Mouse (Mus musculus) forebrain, embryonic 11.5 days (tissue): ENCODE results near the gene Edc4. TPM values are rescaled to one million over a fixed set of nuclear protein-coding genes. Genes with fewer than 3 reads are reported as not detected.
A peak's percentile ranks its signal among the peaks of the same experiment; 100 is the strongest.

Source experiments
- ATAC-seq: fragments of 200-750 bp; cut with Nextera tagmentation; replicated peaks from 2 replicates; pipeline ENCODE4 v1.8.0; 2017; ENCODE audit warnings: moderate TSS enrichment; ENCODE audit not compliant: low FRiP score
- DNase-seq: peaks from one replicate; pipeline ENCODE4 v3.0.0-alpha.2; 2017; ENCODE audit warnings: low spot score
- H3K27ac ChIP-seq: fragments of 300-500 bp; sonication (generic); 2 replicates; pipeline ENCODE4 v1.5.1; 2014; ENCODE audit warnings: low read depth, low read length
- H3K27me3 ChIP-seq: fragments of 300-500 bp; sonication (generic); 2 replicates; pipeline ENCODE4 v1.6.1; 2014; ENCODE audit warnings: mild to moderate bottlenecking, low read length, mixed read lengths; ENCODE audit not compliant: control insufficient read depth, insufficient read depth
- H3K36me3 ChIP-seq: fragments of 300-500 bp; sonication (generic); 2 replicates; pipeline ENCODE4 v1.6.1; 2014; ENCODE audit warnings: mild to moderate bottlenecking, low read length, moderate library complexity, mixed read lengths; ENCODE audit not compliant: control insufficient read depth, insufficient read depth
- H3K4me1 ChIP-seq: fragments of 300-500 bp; sonication (generic); replicated peaks from 2 replicates; pipeline ENCODE4 v1.6.1; 2014; ENCODE audit warnings: low read length, mixed read lengths; ENCODE audit not compliant: control insufficient read depth, insufficient read depth
- H3K4me2 ChIP-seq: fragments of 300-500 bp; sonication (generic); 2 replicates; pipeline ENCODE4 v1.6.1; 2014; ENCODE audit warnings: low read depth, mild to moderate bottlenecking, low read length, moderate library complexity, mixed read lengths; ENCODE audit not compliant: severe bottlenecking
- H3K4me3 ChIP-seq: fragments of 300-500 bp; sonication (generic); 2 replicates; pipeline ENCODE4 v1.5.1; 2014; ENCODE audit warnings: low read depth, low read length
- H3K9ac ChIP-seq: fragments of 300-500 bp; sonication (generic); 2 replicates; pipeline ENCODE4 v1.6.1; 2014; ENCODE audit warnings: low read length
- H3K9me3 ChIP-seq: fragments of 300-500 bp; sonication (generic); 2 replicates; pipeline ENCODE4 v1.6.1; 2016; ENCODE audit warnings: low read length, mixed read lengths; ENCODE audit not compliant: control insufficient read depth
- WGBS: fragments of 180-500 bp; shearing (Covaris S2); extraction: QIAGEN DNeasy Blood & Tissue Kit; methylation state at CpG from one replicate; pipeline ENCODE4 v1.1.7; 2014; 5-methylcytosine and 5-hydroxymethylcytosine counted together
- polyA plus RNA-seq: library from polyadenylated mRNA; unstranded; fragments of >200 nt; fragmentation: Nextera tagmentation; extraction: Ambion mirVana; gene quantifications from 2 replicates; pipeline ENCODE4 v1.2.1, GENCODE M21; 2014

The Edc4 gene
- polyA plus RNA-seq, 1 experiment from 2014 or later, result 65.2 TPM

- Histone ChIP-seq H3K27ac (peak within 1 kb of the TSS; percentile 88), H3K27me3 (no peaks in the 10 kb centered on the region), H3K9me3 (no peaks in the 10 kb centered on the region), H3K4me2 (peak within 1 kb of the TSS; percentile 88), H3K36me3 (no peaks in the 10 kb centered on the region), H3K4me1 (peaks cover 28% of the 10 kb centered on the region), H3K4me3 (peak within 1 kb of the TSS; percentile 99), H3K9ac (peak within 1 kb of the TSS; percentile 97)
- WGBS, result under 1% methylated on average over 47 of the region's 59 CpGs
- peak; percentile 96 for ATAC-seq
- DNase-seq, result peak; percentile 97
Observed at GRCm38 (mm10) chr8:105860143-105860981, 20.3 kb upstream of the Edc4 start, which contains the start of gene Nutf2. TSS of gene Nutf2 (plus strand) at chr8:105860580.

- H3K9ac ChIP-seq, result peak overlapping the region; percentile 97; the same call in 1 of the 2 replicates
- H3K27me3 ChIP-seq, result no peaks in the 10 kb centered on the region
- H3K4me3 ChIP-seq, result peak overlapping the region; percentile 99
- 0 out of 2 replicates have a peak overlapping the region, but pooled peaks have one; percentile 10 for H3K27ac ChIP-seq
- peaks cover 17% of the 10 kb centered on the region for H3K4me1 ChIP-seq
- no peaks in the 10 kb centered on the region for H3K9me3 ChIP-seq
- DNase-seq (no peak), ATAC-seq (no peak)
- H3K36me3 ChIP-seq, result peaks cover 5% of the 10 kb centered on the region; the same call in 1 of the 2 replicates
- H3K4me2 ChIP-seq, result peak overlapping the region; percentile 88
- 0% methylated on average over 1 of the region's 1 CpGs for WGBS
Observed at GRCm38 (mm10) chr8:105861951-105862350, 18.7 kb upstream of the Edc4 start.

- DNase-seq (no peak), ATAC-seq (no peak)
- H3K9me3 ChIP-seq, result no peaks in the 10 kb centered on the region
- no peak overlapping the region for H3K9ac ChIP-seq
- H3K4me3 ChIP-seq, result no peak overlapping the region
- peaks cover 10% of the 10 kb centered on the region for H3K4me1 ChIP-seq
- H3K27ac ChIP-seq, result no peak overlapping the region
- H3K27me3 ChIP-seq, result no peaks in the 10 kb centered on the region
- no peak overlapping the region for H3K4me2 ChIP-seq
- peaks cover 11% of the 10 kb centered on the region for H3K36me3 ChIP-seq
- WGBS, result 92% methylated on average over 6 of the region's 6 CpGs
Observed at GRCm38 (mm10) chr8:105866364-105867029, 14.2 kb upstream of the Edc4 start.

DNA sequence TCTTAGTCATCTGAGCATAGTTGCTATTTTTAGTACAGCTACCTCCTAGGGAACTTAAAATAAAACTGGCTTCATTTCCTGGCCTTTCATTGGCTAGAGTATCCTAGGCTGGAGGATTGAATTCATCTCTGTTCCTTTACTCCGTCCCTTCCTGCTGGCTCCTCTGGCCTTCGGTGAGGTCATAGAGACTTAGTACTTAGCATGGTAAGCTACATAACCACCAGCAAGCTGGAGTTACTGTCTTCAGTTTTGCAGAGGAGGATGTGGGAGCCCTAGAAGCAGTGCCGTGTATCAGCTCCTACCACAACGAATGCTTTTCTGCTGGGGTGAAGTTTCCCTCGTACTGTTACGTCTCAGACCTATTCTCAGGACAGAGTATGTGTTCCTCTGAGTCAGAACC, 6.4 kb upstream of the Edc4 start:
- H3K4me2 ChIP-seq, result no peak overlapping the region
- no peaks in the 10 kb centered on the region for H3K4me1 ChIP-seq
- peaks cover 20% of the 10 kb centered on the region; the same call in 1 of the 2 replicates for H3K36me3 ChIP-seq
- no peaks in the 10 kb centered on the region for H3K9me3 ChIP-seq
- no peak for ATAC-seq
- 93% methylated on average over 6 of the region's 6 CpGs for WGBS
- H3K27ac ChIP-seq, result no peak overlapping the region
- H3K4me3 ChIP-seq, result no peak overlapping the region
- no peak overlapping the region for H3K9ac ChIP-seq
- DNase-seq, result no peak
- H3K27me3 ChIP-seq, result no peaks in the 10 kb centered on the region

GRCm38 (mm10) chr8:105889756-105890465, 9.2 kb downstream of the Edc4 start:
- no peaks in the 10 kb centered on the region for H3K27me3 ChIP-seq
- no peak overlapping the region for H3K4me2 ChIP-seq
- DNase-seq (no peak), ATAC-seq (no peak)
- H3K9ac ChIP-seq, result no peak overlapping the region
- H3K27ac ChIP-seq, result no peak overlapping the region
- no peaks in the 10 kb centered on the region for H3K9me3 ChIP-seq
- peaks cover 5% of the 10 kb centered on the region; the same call in 1 of the 2 replicates for H3K4me1 ChIP-seq
- no peak overlapping the region for H3K4me3 ChIP-seq
- H3K36me3 ChIP-seq, result peaks cover 29% of the 10 kb centered on the region
- 93% methylated on average over 12 of the region's 12 CpGs for WGBS

DNA sequence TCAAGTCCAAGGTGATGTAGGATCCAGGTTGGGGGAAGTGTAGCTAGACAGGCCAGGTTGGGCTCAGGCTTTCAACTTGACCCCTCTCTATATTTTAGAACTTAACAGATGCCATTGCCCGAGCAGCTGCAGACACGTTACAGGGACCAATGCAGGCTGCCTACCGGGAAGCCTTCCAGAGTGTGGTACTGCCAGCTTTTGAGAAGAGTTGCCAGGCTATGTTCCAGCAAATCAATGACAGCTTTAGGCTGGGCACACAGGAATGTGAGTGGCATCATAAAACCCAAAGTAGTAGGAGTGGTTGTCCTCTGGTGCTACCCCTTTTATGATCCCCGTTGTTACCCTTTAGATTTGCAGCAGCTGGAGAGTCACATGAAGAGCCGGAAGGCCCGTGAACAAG, 10.2 kb downstream of the Edc4 start:
- Histone ChIP-seq H3K9me3 (no peaks in the 10 kb centered on the region), H3K27me3 (no peaks in the 10 kb centered on the region), H3K9ac (no peak overlapping the region), H3K27ac (no peak overlapping the region), H3K4me2 (no peak overlapping the region), H3K4me3 (no peak overlapping the region), H3K36me3 (peaks cover 23% of the 10 kb centered on the region), H3K4me1 (peaks cover 5% of the 10 kb centered on the region; the same call in 1 of the 2 replicates)
- DNase-seq (no peak), ATAC-seq (no peak)
- 91% methylated on average over 6 of the region's 6 CpGs for WGBS

DNA sequence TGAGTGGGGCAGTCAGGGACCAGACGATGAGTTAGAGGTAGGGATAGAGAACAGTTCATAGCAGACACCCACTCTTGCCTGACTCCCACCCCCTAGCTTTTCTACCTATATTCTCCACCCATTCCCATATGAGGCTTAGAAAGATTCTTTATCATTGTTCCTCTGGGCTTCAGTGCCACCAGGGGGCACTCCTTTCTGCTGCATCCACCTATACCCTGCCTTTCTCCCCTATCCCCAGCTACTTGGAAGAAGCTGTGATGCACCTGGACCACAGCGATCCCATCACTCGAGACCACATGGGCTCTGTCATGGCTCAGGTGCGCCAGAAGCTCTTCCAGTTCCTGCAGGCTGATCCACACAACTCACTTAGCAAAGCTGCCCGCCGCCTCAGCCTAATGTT, 11.8 kb downstream of the Edc4 start:
- peaks cover 5% of the 10 kb centered on the region; the same call in 1 of the 2 replicates for H3K4me1 ChIP-seq
- ATAC-seq (0 out of 2 replicates have a peak, but pooled peaks have one; percentile 6), DNase-seq (no peak)
- no peaks in the 10 kb centered on the region for H3K27me3 ChIP-seq
- no peak overlapping the region for H3K9ac ChIP-seq
- H3K27ac ChIP-seq, result no peak overlapping the region
- no peak overlapping the region for H3K4me3 ChIP-seq
- peaks cover 16% of the 10 kb centered on the region for H3K36me3 ChIP-seq
- H3K4me2 ChIP-seq, result no peak overlapping the region
- H3K9me3 ChIP-seq, result no peaks in the 10 kb centered on the region
- 92% methylated on average over 6 of the region's 6 CpGs for WGBS

DNA sequence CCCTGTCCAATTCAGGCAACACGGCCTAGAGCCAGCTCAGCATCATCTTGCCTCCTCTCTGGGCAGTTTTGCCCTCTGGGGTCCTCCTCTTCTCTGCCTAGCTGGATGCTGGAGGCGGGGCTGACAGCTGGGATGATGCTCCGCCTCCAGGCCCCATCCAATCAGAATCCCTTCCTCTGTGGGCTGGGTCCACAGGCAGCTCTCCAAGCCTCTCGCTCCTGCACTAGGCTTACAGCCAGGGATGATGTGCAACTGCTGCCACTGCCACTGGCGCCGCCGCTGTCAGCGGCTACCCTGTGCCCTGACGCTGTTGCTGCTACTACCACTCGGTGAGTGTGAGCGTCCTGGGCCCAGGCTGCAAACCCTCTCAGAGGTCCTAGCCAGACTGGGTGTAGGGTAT, 12.7 kb downstream of the Edc4 start, which contains the start of gene Nrn1l:
Gene Nrn1l, plus strand, starts transcription at position 229 of the 400 bp plus-strand sequence.
- Histone ChIP-seq H3K4me2 (no peak within 1 kb of the TSS), H3K27me3 (no peaks in the 10 kb centered on the region), H3K27ac (no peak within 1 kb of the TSS), H3K9me3 (no peaks in the 10 kb centered on the region), H3K4me1 (peaks cover 5% of the 10 kb centered on the region; the same call in 1 of the 2 replicates), H3K9ac (no peak within 1 kb of the TSS), H3K36me3 (peaks cover 12% of the 10 kb centered on the region), H3K4me3 (no peak within 1 kb of the TSS)
- DNase-seq (peak; percentile 83), ATAC-seq (peak; percentile 92)
- WGBS, result 5% methylated on average over 11 of the region's 11 CpGs
